In the genomic region with DNA sequence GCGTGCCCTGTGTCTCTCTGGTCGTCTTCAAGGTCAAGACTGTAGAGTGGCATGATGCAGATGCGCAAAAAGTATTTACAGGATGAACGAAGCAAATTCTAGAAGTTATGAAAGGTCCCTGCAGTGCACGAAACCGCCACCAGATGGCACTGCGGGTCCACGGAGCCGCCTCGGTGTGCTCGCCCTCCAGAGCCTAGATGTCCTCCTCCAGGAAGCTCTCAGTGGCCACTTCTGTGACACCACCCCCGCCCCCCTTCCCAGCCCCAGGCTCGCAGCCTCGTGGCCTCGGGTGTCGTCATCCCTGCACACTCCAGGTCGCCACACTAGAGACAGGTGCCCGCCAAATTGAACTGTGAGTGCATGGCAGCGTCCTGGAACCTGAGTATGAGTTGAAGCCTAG, we compare ENCODE assay signal across 7 mouse cellular contexts. TPM values are rescaled to one million over a fixed set of nuclear protein-coding genes. Genes with fewer than 3 reads are reported as not detected.
DNase-seq lines count a peak whose midpoint lies in the region; ATAC-seq lines count a peak whose summit lies in the region.

No protein-coding gene starts in this region.

- peak; percentile 88 to 91 for DNase-seq in adrenal gland, adult 18-20 months (ENCODE audit: low spot score in 2 of 2)
- DNase-seq in embryo, embryonic 10 days (ENCODE audit: low spot score): peak; percentile 88
- DNase-seq in gastrocnemius, postnatal 25 days: peak; percentile 70
- DNase-seq in left cerebral cortex, postnatal 36 days (ENCODE audit: low spot score in 2 of 2): peak; percentile 65 to 75
- peak; percentile 100 for DNase-seq in midbrain, embryonic 11.5 days (ENCODE audit: low spot score, missing footprints)
- peak; percentile 67 for DNase-seq in spleen, adult 12 weeks (ENCODE audit: low spot score)

- intact Hi-C loops in left cerebral cortex, postnatal 36 days (cut with DNase I): no loop called here

- H3K4me3 ChIP-seq in midbrain, embryonic 11.5 days (ENCODE audit: low read depth, low read length): no peak overlapping the region

- 0 out of 2 replicates have a peak, but pooled peaks cover 2% of the 10 kb centered on the region for H3K9me3 ChIP-seq in midbrain, embryonic 11.5 days (ENCODE audit: control insufficient read depth, low read length)

- no peaks in the 10 kb centered on the region for H3K36me3 ChIP-seq in midbrain, embryonic 11.5 days (ENCODE audit: control insufficient read depth, insufficient read depth, low read length)

- peaks cover 5% of the 10 kb centered on the region; the same call in 1 of the 2 replicates for H3K4me1 ChIP-seq in midbrain, embryonic 11.5 days (ENCODE audit: control insufficient read depth, insufficient read depth, low read length)

- peak; percentile 66 for ATAC-seq in inflammation-experienced regulatory T-cells, adult 6 months
- peak; percentile 77 for ATAC-seq in midbrain, embryonic 11.5 days (ENCODE audit: low FRiP score)

- H3K27ac ChIP-seq in midbrain, embryonic 11.5 days (ENCODE audit: low read depth, low read length): no peak overlapping the region

- H3K9ac ChIP-seq in midbrain, embryonic 11.5 days (ENCODE audit: low read length): no peak overlapping the region

- WGBS in midbrain, embryonic 11.5 days: 3% methylated on average over 19 of the region's 19 CpGs

- peaks cover 30% of the 10 kb centered on the region for H3K27me3 ChIP-seq in midbrain, embryonic 11.5 days (ENCODE audit: control insufficient read depth, insufficient read depth, low read length)

- no peak overlapping the region; the same call in 1 of the 2 replicates for H3K4me2 ChIP-seq in midbrain, embryonic 11.5 days

RNA-seq across cellular contexts. Expression of a gene that starts 0.8 kb away (rescaled TPM):
- total RNA-seq in adrenal gland, adult 18-20 months (2021): 10 to 100 TPM in 1 of 2 experiments, not detected in 1; 14.7 TPM
- over 10,000 TPM; 37,777 to 44,473 TPM for total RNA-seq in gastrocnemius, postnatal 25 days (2021)
- under 1 TPM in 1 of 3 experiments, not detected in 2; 0.25 TPM for polyA plus RNA-seq in inflammation-experienced regulatory T-cells, adult 6 months (2017; shearing (Covaris generic))
- under 1 TPM; 0.35 to 0.41 TPM for total RNA-seq in left cerebral cortex, postnatal 36 days (2021)
- not detected in 2 replicates for polyA plus RNA-seq in midbrain, embryonic 11.5 days (2014; fragmentation: Nextera tagmentation; extraction: Ambion mirVana)

RNA-seq across cellular contexts. Expression of a gene that starts 1.5 kb away (rescaled TPM):
- total RNA-seq in adrenal gland, adult 18-20 months (2021): 1 to 10 TPM; 1.3 to 3.7 TPM
- under 1 TPM in 1 of 2 experiments, not detected in 1; 0.43 TPM for total RNA-seq in gastrocnemius, postnatal 25 days (2021)
- 1 to 10 TPM; 1.5 to 4.8 (median 2.7) TPM for polyA plus RNA-seq in inflammation-experienced regulatory T-cells, adult 6 months (2017; shearing (Covaris generic))
- 1 to 10 TPM; 2.6 to 3.3 TPM for total RNA-seq in left cerebral cortex, postnatal 36 days (2021)
- polyA plus RNA-seq in midbrain, embryonic 11.5 days (2014; fragmentation: Nextera tagmentation; extraction: Ambion mirVana): 0.37 and 1.4 TPM in 2 replicates

RNA-seq across cellular contexts. Expression of a gene that starts 23.6 kb away (rescaled TPM):
- total RNA-seq in adrenal gland, adult 18-20 months (2021): 10 to 100 TPM; 27.1 to 30.9 TPM
- total RNA-seq in gastrocnemius, postnatal 25 days (2021): 1 to 10 TPM; 7.8 to 8.8 TPM
- 10 to 100 TPM in 2 of 3 experiments, 1 to 10 TPM in 1; 7.8 to 10.9 (median 10.8) TPM for polyA plus RNA-seq in inflammation-experienced regulatory T-cells, adult 6 months (2017; shearing (Covaris generic))
- total RNA-seq in left cerebral cortex, postnatal 36 days (2021): 10 to 100 TPM; 26.1 to 40.0 TPM
- 10.3 and 10.9 TPM in 2 replicates for polyA plus RNA-seq in midbrain, embryonic 11.5 days (2014; fragmentation: Nextera tagmentation; extraction: Ambion mirVana)

RNA-seq across cellular contexts. Expression of a gene that starts 45.9 kb away (rescaled TPM):
- total RNA-seq in adrenal gland, adult 18-20 months (2021): 1 to 10 TPM; 5.9 to 6.7 TPM
- total RNA-seq in gastrocnemius, postnatal 25 days (2021): 1 to 10 TPM; 2.6 TPM
- polyA plus RNA-seq in inflammation-experienced regulatory T-cells, adult 6 months (2017; shearing (Covaris generic)): not detected
- 1 to 10 TPM; 5.1 to 7.9 TPM for total RNA-seq in left cerebral cortex, postnatal 36 days (2021)
- 3.0 and 3.2 TPM in 2 replicates for polyA plus RNA-seq in midbrain, embryonic 11.5 days (2014; fragmentation: Nextera tagmentation; extraction: Ambion mirVana)

RNA-seq across cellular contexts. Expression of a gene that starts 46.1 kb away (rescaled TPM):
- 10 to 100 TPM; 13.3 to 13.7 TPM for total RNA-seq in adrenal gland, adult 18-20 months (2021)
- total RNA-seq in gastrocnemius, postnatal 25 days (2021): 10 to 100 TPM in 1 of 2 experiments, 1 to 10 TPM in 1; 8.5 to 10.1 TPM
- polyA plus RNA-seq in inflammation-experienced regulatory T-cells, adult 6 months (2017; shearing (Covaris generic)): 10 to 100 TPM in 2 of 3 experiments, 1 to 10 TPM in 1; 8.9 to 22.4 (median 17.6) TPM
- 10 to 100 TPM; 17.3 to 17.6 TPM for total RNA-seq in left cerebral cortex, postnatal 36 days (2021)
- polyA plus RNA-seq in midbrain, embryonic 11.5 days (2014; fragmentation: Nextera tagmentation; extraction: Ambion mirVana): 15.1 and 15.4 TPM in 2 replicates

Comparison
In these comparisons a context has a peak if more than half of its experiments do, and no peak if none do; other contexts are left out.
1. RNA of a gene that starts 0.8 kb away (total RNA-seq): 37,777 to 44,473 TPM in gastrocnemius, postnatal 25 days; 14.7 TPM in adrenal gland, adult 18-20 months and 0.35 to 0.41 TPM in left cerebral cortex, postnatal 36 days; every median in the first group is over 1,000 times any median in the second.
2. Peak in every context shown above with its lines, with median percentiles within 50 percentile points of each other: DNase-seq.